Mouse (Mus musculus) heart, adult 9 months (tissue): ENCODE measurements around the gene Fam122a.
A peak's percentile ranks its signal among the peaks of the same experiment; 100 is the strongest.

ENCODE experiments used
- DNase-seq, 2 experiments: peaks; one replicate each; pipeline ENCODE4 v3.0.0; 2022; ENCODE audit warnings: low spot score in 2 of 2

The Fam122a gene

GRCm38 (mm10) chr19:24476929-24477882 lies at the start of gene Fam122a:
TSS of gene Fam122a (minus strand) at chr19:24477356.
- DNase-seq: peak; percentile 90 to 91

DNA sequence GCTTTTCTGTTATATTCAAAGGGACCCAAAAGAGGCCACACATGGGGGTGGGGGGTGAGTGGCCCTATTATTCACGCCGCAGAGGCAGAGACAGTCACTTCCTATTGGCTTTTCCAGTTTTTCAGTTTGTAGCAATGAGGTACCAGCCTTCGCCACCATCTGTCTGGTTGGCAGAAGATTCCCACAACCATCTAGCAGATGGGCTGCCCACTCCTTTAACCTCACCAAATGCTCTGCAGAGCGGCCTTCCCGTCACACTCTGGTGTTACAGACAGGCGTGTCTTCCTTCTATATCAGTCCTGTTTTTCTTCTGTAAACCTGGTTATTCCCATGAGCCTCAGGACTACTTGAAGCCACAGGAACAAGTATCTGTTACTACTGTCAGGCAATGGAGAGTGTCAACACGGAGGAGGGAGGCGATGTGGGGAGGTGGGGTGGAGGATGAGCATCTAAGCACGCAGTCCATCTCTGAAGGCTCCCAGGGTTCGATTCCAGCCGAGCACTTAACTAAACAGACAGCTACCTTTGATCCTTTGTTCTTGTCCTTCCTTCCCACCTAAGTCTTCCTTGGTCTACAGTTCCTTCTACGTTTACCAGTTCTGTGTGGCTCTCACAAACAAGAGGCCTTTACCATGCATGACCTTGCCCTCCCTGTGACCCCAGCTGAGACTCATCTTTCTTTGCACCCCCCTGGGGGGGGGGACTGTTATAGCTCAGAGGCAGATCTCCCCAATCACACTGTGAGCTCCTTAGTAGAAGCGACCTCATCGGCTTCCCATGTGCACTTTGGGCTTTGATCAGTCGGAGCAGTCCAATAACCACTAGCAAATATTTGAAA lies 46.5 kb upstream of the Fam122a start:
- no peak for DNase-seq

GRCm38 (mm10) chr19:24521997-24522396 lies 44.8 kb upstream of the Fam122a start:
- no peak for DNase-seq

GRCm38 (mm10) chr19:24521146-24521545 lies 44.0 kb upstream of the Fam122a start:
- DNase-seq: no peak

DNA sequence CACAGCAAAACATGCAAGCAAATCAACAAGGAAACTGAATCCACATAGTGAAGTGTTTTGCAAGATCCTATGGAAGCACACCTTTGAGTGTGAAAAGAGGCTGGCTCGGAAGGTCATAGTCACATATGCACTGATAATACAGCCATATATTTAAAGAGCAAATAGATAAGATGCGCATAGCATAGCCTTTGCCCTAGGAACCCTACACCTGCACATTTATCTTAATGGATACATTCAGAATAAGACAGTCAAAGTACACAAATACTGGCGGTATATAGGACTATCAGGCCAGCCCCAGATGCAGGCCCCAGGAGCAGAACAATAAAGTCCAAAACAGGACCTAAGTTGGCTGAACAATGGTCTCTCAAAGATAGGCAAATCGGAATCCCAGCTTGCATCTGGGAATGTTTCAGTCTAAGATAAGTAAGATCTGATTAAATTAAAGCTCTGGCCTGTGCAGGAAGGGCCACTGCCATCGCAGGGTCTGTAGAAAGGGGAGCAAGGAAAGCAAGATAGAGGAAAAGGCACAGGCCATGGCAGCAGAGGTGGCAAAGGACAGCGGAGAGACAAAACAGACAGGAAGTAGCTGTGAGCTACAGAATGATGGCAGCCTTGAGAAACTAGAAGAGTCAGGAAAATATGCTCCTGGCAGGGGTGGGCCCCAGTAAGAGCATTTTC lies 42.7 kb upstream of the Fam122a start:
- DNase-seq: no peak

GRCm38 (mm10) chr19:24518384-24518783 lies 41.2 kb upstream of the Fam122a start:
- no peak for DNase-seq

DNA sequence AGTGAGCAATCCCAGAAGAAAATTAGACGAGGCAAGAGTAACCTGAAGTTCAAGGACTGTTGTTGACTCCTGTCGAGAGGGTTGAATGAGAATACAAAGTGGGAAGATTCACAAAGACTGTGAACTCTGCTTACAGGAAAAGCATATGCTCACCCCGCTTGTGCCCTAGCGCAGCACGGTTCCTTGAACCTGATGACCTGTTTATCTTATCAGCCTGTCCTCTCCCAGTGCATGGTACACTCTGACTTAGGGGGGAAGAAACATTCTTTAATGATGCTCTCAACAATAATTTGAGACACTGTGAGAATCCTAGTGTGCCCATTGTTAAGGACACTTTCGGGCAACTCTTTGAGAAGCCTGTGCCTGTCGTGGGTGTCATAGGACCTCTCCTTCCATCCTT lies 39.9 kb upstream of the Fam122a start:
- DNase-seq: no peak

GRCm38 (mm10) chr19:24515941-24516340 lies 38.8 kb upstream of the Fam122a start:
- DNase-seq: no peak

DNA sequence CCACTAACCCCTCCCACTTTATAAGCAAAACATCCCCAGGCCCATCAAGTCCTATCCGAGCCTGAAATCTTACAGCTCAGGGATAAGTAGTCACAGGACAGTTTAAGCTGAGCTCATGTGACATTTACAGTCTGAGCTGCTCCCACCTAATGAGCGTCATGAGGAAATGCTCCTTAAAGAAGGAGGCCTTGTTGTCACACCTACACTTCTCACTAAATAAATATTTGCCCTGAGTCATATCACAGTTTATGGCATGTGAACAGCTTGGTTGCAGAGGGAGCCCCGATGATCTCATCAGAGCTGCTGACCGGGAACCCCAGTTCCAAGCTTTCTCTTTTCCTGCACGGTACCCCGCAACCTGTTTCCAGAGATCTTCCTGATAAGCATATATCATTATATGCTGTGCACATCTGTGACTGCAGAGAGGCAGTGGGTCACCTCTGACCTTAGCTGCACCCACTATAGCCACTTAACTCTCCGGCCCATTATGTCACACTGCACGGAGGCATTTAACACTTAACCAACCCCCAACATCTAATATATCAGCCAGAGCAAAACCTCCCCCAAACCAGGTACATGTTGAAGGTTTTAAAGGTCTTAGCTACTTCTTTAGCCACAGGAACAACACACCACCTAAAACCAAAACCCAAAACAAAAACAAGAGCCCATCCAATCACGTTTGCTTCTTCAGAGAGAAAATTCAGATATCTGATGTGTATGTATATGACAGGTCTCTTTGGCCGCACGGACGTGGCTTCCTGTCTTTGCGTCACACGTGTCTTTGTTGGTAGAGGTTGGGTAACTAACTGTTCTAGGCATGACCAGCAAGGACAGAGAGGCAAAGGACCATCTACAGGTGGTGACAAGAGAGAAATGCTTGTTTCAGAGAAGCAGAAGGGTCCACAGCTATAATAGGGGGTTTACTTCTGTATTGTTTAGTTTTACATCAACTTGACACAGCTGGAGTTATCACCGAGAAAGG lies 37.8 kb upstream of the Fam122a start:
- no peak for DNase-seq

GRCm38 (mm10) chr19:24513105-24513843 lies 36.1 kb upstream of the Fam122a start:
- DNase-seq: no peak

DNA sequence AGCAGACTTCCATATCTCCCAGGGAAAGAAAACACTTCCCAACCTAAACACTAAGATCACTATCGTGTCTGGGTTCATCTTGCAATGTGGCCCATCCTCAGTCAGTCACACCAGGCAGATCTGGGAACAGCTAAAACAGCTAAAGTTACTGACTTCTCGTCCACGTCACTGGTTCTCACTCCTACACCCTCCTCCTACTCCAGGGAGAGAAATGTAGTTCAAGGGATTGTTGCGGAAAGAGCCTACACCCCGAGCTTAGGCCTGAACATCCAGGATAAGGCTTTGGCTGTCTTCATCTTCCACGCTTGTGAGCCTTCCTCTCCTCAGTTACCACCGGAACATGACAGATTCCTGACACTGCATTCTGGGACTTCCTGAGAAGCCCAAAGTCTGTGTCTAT lies 34.8 kb upstream of the Fam122a start:
- no peak for DNase-seq

GRCm38 (mm10) chr19:24509391-24509790 lies 32.2 kb upstream of the Fam122a start:
- no peak for DNase-seq

GRCm38 (mm10) chr19:24508087-24508767 lies 31.1 kb upstream of the Fam122a start:
- no peak for DNase-seq

GRCm38 (mm10) chr19:24502736-24503421 lies 25.7 kb upstream of the Fam122a start:
- no peak for DNase-seq

GRCm38 (mm10) chr19:24501525-24501924 lies 24.4 kb upstream of the Fam122a start:
- no peak for DNase-seq

DNA sequence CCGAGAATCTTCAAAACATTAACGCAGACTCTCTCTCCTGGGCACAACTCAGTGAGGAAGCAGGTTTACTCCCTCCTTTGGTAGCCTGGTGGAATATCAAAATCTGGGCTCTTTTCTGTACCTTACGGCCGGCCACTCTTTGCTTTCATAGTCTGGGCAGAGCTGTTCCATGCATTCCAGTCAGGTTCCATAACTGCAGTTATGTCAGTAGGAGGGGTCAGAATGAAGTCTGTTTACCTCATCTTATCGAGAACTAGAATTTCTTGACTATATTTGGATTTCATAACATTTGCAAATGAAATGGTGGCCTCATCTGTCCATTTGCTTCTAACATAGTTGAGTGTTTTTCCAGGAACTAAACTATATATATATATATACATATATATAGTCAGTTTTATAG lies 23.3 kb upstream of the Fam122a start:
- no peak for DNase-seq

- DNase-seq: no peak
Observed at GRCm38 (mm10) chr19:24499291-24499690, 22.1 kb upstream of the Fam122a start.

- no peak for DNase-seq
Observed at GRCm38 (mm10) chr19:24493887-24494286, 16.7 kb upstream of the Fam122a start.

GRCm38 (mm10) chr19:24491824-24492223 lies 14.7 kb upstream of the Fam122a start:
- no peak for DNase-seq
